Mouse (Mus musculus) kidney, embryonic 16.5 days (tissue): ENCODE measurements around the gene Itpr2. TPM values are rescaled to one million over a fixed set of nuclear protein-coding genes. Genes with fewer than 3 reads are reported as not detected.

Experiments
- ATAC-seq: fragments of 200-750 bp; cut with Nextera tagmentation; 2 replicates; pipeline ENCODE4 v1.8.0; 2017; ENCODE audit warnings: moderate TSS enrichment; ENCODE audit not compliant: low FRiP score, low TSS enrichment
- H3K27ac ChIP-seq: fragments of 300-500 bp; sonication (generic); 2 replicates; pipeline ENCODE4 v1.5.1; 2014; ENCODE audit warnings: low read length
- H3K27me3 ChIP-seq: fragments of 300-500 bp; sonication (generic); 2 replicates; pipeline ENCODE4 v1.6.1; 2014; ENCODE audit warnings: low read length, control low read depth, mixed read lengths; ENCODE audit not compliant: insufficient read depth
- H3K36me3 ChIP-seq: fragments of 300-500 bp; sonication (generic); 2 replicates; pipeline ENCODE4 v1.6.1; 2014; ENCODE audit warnings: low read length, control low read depth, mixed read lengths; ENCODE audit not compliant: insufficient read depth
- H3K4me1 ChIP-seq: fragments of 300-500 bp; sonication (generic); 2 replicates; pipeline ENCODE4 v1.6.1; 2014; ENCODE audit warnings: low read length, control low read depth, mixed read lengths; ENCODE audit not compliant: insufficient read depth
- H3K4me2 ChIP-seq: fragments of 300-500 bp; sonication (generic); replicated peaks from 2 replicates; pipeline ENCODE4 v1.6.1; 2014; ENCODE audit warnings: low read depth, low read length
- H3K4me3 ChIP-seq: fragments of 300-500 bp; sonication (generic); 2 replicates; pipeline ENCODE4 v1.5.1; 2014; ENCODE audit warnings: mild to moderate bottlenecking, low read length
- H3K9ac ChIP-seq: fragments of 300-500 bp; sonication (generic); replicated peaks from 2 replicates; pipeline ENCODE4 v1.6.1; 2014; ENCODE audit warnings: low read length
- H3K9me3 ChIP-seq: fragments of 300-500 bp; sonication (generic); 2 replicates; pipeline ENCODE4 v1.6.1; 2016; ENCODE audit warnings: low read length, control low read depth
- WGBS: fragments of 180-500 bp; shearing (Covaris S2); extraction: QIAGEN DNeasy Blood & Tissue Kit; methylation state at CpG from one replicate; pipeline ENCODE4 v1.1.7; 2014; 5-methylcytosine and 5-hydroxymethylcytosine counted together
- polyA plus RNA-seq: library from polyadenylated mRNA; unstranded; fragments of >200 nt; fragmentation: Nextera tagmentation; extraction: Ambion mirVana; gene quantifications from 2 replicates; pipeline ENCODE4 v1.2.1, GENCODE M21; 2015

Gene Itpr2
- polyA plus RNA-seq, 1 experiment from 2014 or later: 14.0 TPM

GRCm38 (mm10) chr6:146315153-146315552 is 186.9 kb downstream of the Itpr2 start:
- ATAC-seq: no peak; the same call in 1 of the 2 replicates
- Histone ChIP-seq H3K4me3 (no peak overlapping the region), H3K4me1 (no peaks in the 10 kb centered on the region), H3K9ac (no peak overlapping the region), H3K4me2 (no peak overlapping the region), H3K27ac (no peak overlapping the region), H3K27me3 (no peaks in the 10 kb centered on the region), H3K36me3 (no peaks in the 10 kb centered on the region), H3K9me3 (no peaks in the 10 kb centered on the region)
- WGBS: 96% methylated on average over 8 of the region's 8 CpGs

DNA sequence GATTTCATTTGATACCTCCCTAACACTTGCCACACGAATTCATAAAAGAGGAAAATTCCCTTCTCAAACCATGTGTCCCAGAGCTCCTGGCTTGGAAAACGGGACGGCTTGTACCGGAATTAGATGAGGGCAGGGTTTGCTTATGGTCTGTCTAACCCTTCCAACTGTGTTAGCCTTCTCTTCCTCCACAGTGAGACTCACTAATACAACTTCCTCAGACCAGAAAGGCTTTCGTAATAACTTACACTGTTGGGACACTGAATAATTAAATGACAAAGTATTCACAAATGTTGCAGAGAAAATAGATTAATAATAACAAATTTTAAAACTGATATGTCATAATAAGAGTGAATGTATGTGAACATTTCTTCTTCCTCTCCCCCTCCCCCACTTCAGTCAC is 187.7 kb downstream of the Itpr2 start:
- Histone ChIP-seq H3K27me3 (no peaks in the 10 kb centered on the region), H3K9ac (no peak overlapping the region), H3K9me3 (no peaks in the 10 kb centered on the region), H3K27ac (no peak overlapping the region), H3K4me1 (peaks cover 6% of the 10 kb centered on the region; the same call in 1 of the 2 replicates), H3K36me3 (no peaks in the 10 kb centered on the region), H3K4me2 (no peak overlapping the region), H3K4me3 (no peak overlapping the region)
- ATAC-seq: no peak
- 91% methylated on average over 5 of the region's 5 CpGs for WGBS

DNA sequence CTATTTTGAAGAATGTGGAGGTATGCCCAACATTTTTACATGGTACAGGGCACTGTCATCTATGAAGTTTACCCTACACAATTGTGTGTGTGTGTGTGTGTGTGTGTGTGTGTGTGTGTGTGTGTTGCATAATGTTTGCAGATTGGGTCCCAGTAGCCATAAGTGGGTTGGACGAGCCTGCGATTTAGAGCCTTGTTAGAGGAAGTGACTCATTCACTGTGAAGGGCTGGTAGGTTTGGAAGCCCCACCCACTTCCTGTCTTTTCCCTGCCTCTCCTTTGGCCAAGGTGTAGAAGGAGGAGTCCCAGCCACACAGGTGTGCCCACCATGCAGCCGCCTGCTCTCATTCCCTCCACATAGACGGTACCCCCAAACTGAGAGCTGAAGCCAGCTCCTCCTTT is 188.6 kb downstream of the Itpr2 start:
- Histone ChIP-seq H3K4me2 (no peak overlapping the region), H3K36me3 (no peaks in the 10 kb centered on the region), H3K4me3 (no peak overlapping the region), H3K4me1 (peaks cover 6% of the 10 kb centered on the region; the same call in 1 of the 2 replicates), H3K9ac (no peak overlapping the region), H3K27me3 (no peaks in the 10 kb centered on the region), H3K9me3 (no peaks in the 10 kb centered on the region), H3K27ac (no peak overlapping the region)
- 87% methylated on average over 4 of the region's 4 CpGs for WGBS
- ATAC-seq: no peak

DNA sequence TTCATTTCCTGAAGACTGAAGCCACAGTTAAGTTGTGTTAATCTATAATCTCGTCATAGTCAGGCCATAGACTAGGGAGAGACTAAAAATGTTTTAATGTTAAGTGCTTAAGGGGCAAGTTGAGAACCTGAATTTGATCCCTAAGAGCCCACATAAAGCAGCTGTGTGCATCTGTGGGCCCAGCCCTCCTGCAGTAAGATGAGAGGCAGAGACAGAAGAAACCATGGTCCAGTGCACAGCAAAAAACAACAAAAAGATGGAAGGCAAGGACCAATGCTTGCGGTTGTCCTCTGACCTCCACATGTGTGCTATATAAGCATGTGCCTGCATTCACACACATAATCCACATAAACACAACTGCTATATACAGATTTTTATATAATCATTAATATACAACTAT is 191.8 kb downstream of the Itpr2 start:
- H3K9ac ChIP-seq: no peak overlapping the region
- no peak overlapping the region for H3K27ac ChIP-seq
- no peaks in the 10 kb centered on the region for H3K27me3 ChIP-seq
- H3K4me1 ChIP-seq: peaks cover 6% of the 10 kb centered on the region; the same call in 1 of the 2 replicates
- H3K4me2 ChIP-seq: no peak overlapping the region
- 37% methylated on average over 2 of the region's 2 CpGs for WGBS
- H3K4me3 ChIP-seq: no peak overlapping the region
- H3K9me3 ChIP-seq: no peaks in the 10 kb centered on the region
- H3K36me3 ChIP-seq: no peaks in the 10 kb centered on the region
- ATAC-seq: peak; percentile 68

- Histone ChIP-seq H3K4me2 (no peak overlapping the region), H3K27me3 (no peaks in the 10 kb centered on the region), H3K36me3 (no peaks in the 10 kb centered on the region), H3K4me3 (no peak overlapping the region), H3K4me1 (peaks cover 6% of the 10 kb centered on the region; the same call in 1 of the 2 replicates), H3K9ac (no peak overlapping the region), H3K27ac (peak overlapping the region; percentile 57; the same call in 1 of the 2 replicates), H3K9me3 (no peaks in the 10 kb centered on the region)
- ATAC-seq: peak; percentile 58
- 67% methylated on average over 1 of the region's 1 CpGs for WGBS
Observed at GRCm38 (mm10) chr6:146309335-146309734, 192.7 kb downstream of the Itpr2 start.

GRCm38 (mm10) chr6:146305995-146306394 is 196.0 kb downstream of the Itpr2 start:
- 75% methylated on average over 3 of the region's 3 CpGs for WGBS
- H3K4me2 ChIP-seq: no peak overlapping the region
- H3K9me3 ChIP-seq: no peaks in the 10 kb centered on the region
- no peak overlapping the region for H3K27ac ChIP-seq
- H3K4me1 ChIP-seq: peaks cover 16% of the 10 kb centered on the region
- no peak overlapping the region for H3K9ac ChIP-seq
- H3K27me3 ChIP-seq: no peaks in the 10 kb centered on the region
- ATAC-seq: no peak
- H3K36me3 ChIP-seq: no peaks in the 10 kb centered on the region
- H3K4me3 ChIP-seq: no peak overlapping the region

- Histone ChIP-seq H3K4me3 (no peak overlapping the region), H3K9me3 (no peaks in the 10 kb centered on the region), H3K9ac (no peak overlapping the region), H3K4me2 (no peak overlapping the region), H3K27ac (no peak overlapping the region), H3K4me1 (peaks cover 10% of the 10 kb centered on the region), H3K36me3 (no peaks in the 10 kb centered on the region), H3K27me3 (no peaks in the 10 kb centered on the region)
- 0 out of 2 replicates have a peak, but pooled peaks have one; percentile 58 for ATAC-seq
- 61% methylated on average over 11 of the region's 11 CpGs for WGBS
Observed at GRCm38 (mm10) chr6:146304088-146304487, 197.9 kb downstream of the Itpr2 start.

GRCm38 (mm10) chr6:146303336-146303735 is 198.7 kb downstream of the Itpr2 start:
- Histone ChIP-seq H3K27ac (no peak overlapping the region), H3K4me3 (no peak overlapping the region), H3K36me3 (no peaks in the 10 kb centered on the region), H3K9ac (no peak overlapping the region), H3K9me3 (0 out of 2 replicates have a peak, but pooled peaks cover 3% of the 10 kb centered on the region), H3K4me2 (no peak overlapping the region), H3K4me1 (peaks cover 10% of the 10 kb centered on the region), H3K27me3 (no peaks in the 10 kb centered on the region)
- ATAC-seq: no peak
- WGBS: 86% methylated on average over 2 of the region's 2 CpGs

- Histone ChIP-seq H3K27me3 (no peaks in the 10 kb centered on the region), H3K4me3 (no peak overlapping the region), H3K9me3 (0 out of 2 replicates have a peak, but pooled peaks cover 3% of the 10 kb centered on the region), H3K4me2 (no peak overlapping the region), H3K36me3 (no peaks in the 10 kb centered on the region), H3K4me1 (peaks cover 10% of the 10 kb centered on the region), H3K27ac (no peak overlapping the region), H3K9ac (no peak overlapping the region)
- ATAC-seq: no peak
- 61% methylated on average over 8 of the region's 8 CpGs for WGBS
Observed at GRCm38 (mm10) chr6:146302574-146303130, 199.4 kb downstream of the Itpr2 start.

- Histone ChIP-seq H3K9me3 (0 out of 2 replicates have a peak, but pooled peaks cover 3% of the 10 kb centered on the region), H3K4me3 (no peak overlapping the region), H3K36me3 (no peaks in the 10 kb centered on the region), H3K4me2 (no peak overlapping the region), H3K27ac (0 out of 2 replicates have a peak overlapping the region, but pooled peaks have one; percentile 41), H3K4me1 (peaks cover 10% of the 10 kb centered on the region), H3K27me3 (no peaks in the 10 kb centered on the region), H3K9ac (no peak overlapping the region)
- WGBS: 54% methylated on average over 3 of the region's 3 CpGs
- ATAC-seq: no peak
Observed at GRCm38 (mm10) chr6:146302101-146302500, 199.9 kb downstream of the Itpr2 start.
